ENCODE assay signal across 8 mouse cellular contexts in the genomic region with DNA sequence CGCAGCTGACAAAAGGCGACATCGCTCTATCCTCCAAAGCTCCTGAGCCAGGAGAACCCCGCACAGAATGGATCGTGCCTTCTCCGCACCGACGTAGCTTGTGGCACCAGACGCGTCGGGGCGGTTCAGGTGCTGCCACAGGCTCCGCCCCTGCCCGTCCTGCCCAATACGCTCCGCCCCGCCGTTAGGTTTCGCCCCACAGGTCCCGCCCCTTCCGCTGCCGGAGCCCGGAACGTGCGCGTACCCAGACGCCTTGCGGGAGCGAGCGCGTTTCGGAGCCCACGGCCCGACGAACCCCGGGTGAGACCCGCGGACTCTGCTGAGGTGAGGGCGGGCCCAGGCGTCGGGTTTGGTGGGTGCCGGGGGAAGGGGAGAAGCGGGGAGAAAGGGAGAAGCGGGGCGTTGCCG. TPM values are rescaled to one million over a fixed set of nuclear protein-coding genes. Genes with fewer than 3 reads are reported as not detected.
DNase-seq lines count a peak whose midpoint lies in the region; ATAC-seq and TF ChIP-seq lines count a peak whose summit lies in the region.

Gene Nfrkb, plus strand, starts transcription at position 246 of the 408 bp plus-strand sequence.

- peak; percentile 83 for TF ChIP-seq POLR2A in kidney, adult 2 months (IDR thresholded peaks at IDR 0.05; ENCODE audit: low read depth, low read length)
- peak; percentile 60 for TF ChIP-seq POLR2A in spleen, adult 2 months (IDR thresholded peaks at IDR 0.05; ENCODE audit: low read depth, low read length)

- H3K4me2 ChIP-seq in embryonic facial prominence, embryonic 13.5 days = peak within 1 kb of the TSS; percentile 88
- H3K4me2 ChIP-seq in limb, embryonic 12.5 days = peak within 1 kb of the TSS; percentile 78
- H3K4me2 ChIP-seq in midbrain, embryonic 15.5 days = peak within 1 kb of the TSS; percentile 76

- H3K36me3 ChIP-seq in embryonic facial prominence, embryonic 13.5 days = peaks cover 18% of the 10 kb centered on the region
- no peaks in the 10 kb centered on the region for H3K36me3 ChIP-seq in kidney, adult 2 months (ENCODE audit: control insufficient read depth, insufficient read depth, low read length)
- peaks cover 24% of the 10 kb centered on the region for H3K36me3 ChIP-seq in limb, embryonic 12.5 days
- peaks cover 1% of the 10 kb centered on the region; the same call in 1 of the 2 replicates for H3K36me3 ChIP-seq in midbrain, embryonic 15.5 days (replicated peaks)
- peaks cover 1% of the 10 kb centered on the region; the same call in 1 of the 2 replicates for H3K36me3 ChIP-seq in spleen, adult 2 months (ENCODE audit: control insufficient read depth, insufficient read depth, low read length)

- peak within 1 kb of the TSS; percentile 87 for H3K4me3 ChIP-seq in embryonic facial prominence, embryonic 13.5 days
- H3K4me3 ChIP-seq in kidney, adult 2 months (ENCODE audit: insufficient read depth, low read depth, low read length) = peak within 1 kb of the TSS; percentile 89
- H3K4me3 ChIP-seq in limb, embryonic 12.5 days (replicated peaks) = peak within 1 kb of the TSS; percentile 96
- peak within 1 kb of the TSS; percentile 85 for H3K4me3 ChIP-seq in midbrain, embryonic 15.5 days
- H3K4me3 ChIP-seq in spleen, adult 2 months (ENCODE audit: extremely low read depth, insufficient read depth, insufficient read length) = peak within 1 kb of the TSS; percentile 75

- no peak for TF ChIP-seq CTCF in kidney, adult 2 months (conservative IDR thresholded peaks at IDR 0.05; ENCODE audit: insufficient read depth, insufficient read length, low read depth, low read length)
- TF ChIP-seq CTCF in spleen, adult 2 months (IDR thresholded peaks at IDR 0.05; ENCODE audit: extremely low read depth, insufficient read depth, insufficient read length, insufficient replicate concordance) = no peak

- peak within 1 kb of the TSS; percentile 33; the same call in 1 of the 2 replicates for H3K27ac ChIP-seq in embryonic facial prominence, embryonic 13.5 days
- H3K27ac ChIP-seq in kidney, adult 2 months (ENCODE audit: insufficient read depth, low read depth, low read length) = no peak within 1 kb of the TSS
- H3K27ac ChIP-seq in limb, embryonic 12.5 days = peak within 1 kb of the TSS; percentile 53
- peak within 1 kb of the TSS; percentile 80 for H3K27ac ChIP-seq in midbrain, embryonic 15.5 days
- 0 out of 2 replicates have a peak within 1 kb of the TSS, but pooled peaks have one; percentile 34 for H3K27ac ChIP-seq in spleen, adult 2 months (ENCODE audit: insufficient read depth, low read length)

- H3K27me3 ChIP-seq in embryonic facial prominence, embryonic 13.5 days = no peaks in the 10 kb centered on the region
- H3K27me3 ChIP-seq in kidney, adult 2 months (replicated peaks; ENCODE audit: control insufficient read depth, insufficient read depth, low read length) = no peaks in the 10 kb centered on the region
- no peaks in the 10 kb centered on the region for H3K27me3 ChIP-seq in limb, embryonic 12.5 days
- no peaks in the 10 kb centered on the region for H3K27me3 ChIP-seq in midbrain, embryonic 15.5 days (replicated peaks)
- no peaks in the 10 kb centered on the region for H3K27me3 ChIP-seq in spleen, adult 2 months (ENCODE audit: control insufficient read depth, insufficient read depth, low read length)

- H3K9me3 ChIP-seq in embryonic facial prominence, embryonic 13.5 days = no peaks in the 10 kb centered on the region
- H3K9me3 ChIP-seq in limb, embryonic 12.5 days = no peaks in the 10 kb centered on the region
- H3K9me3 ChIP-seq in midbrain, embryonic 15.5 days = no peaks in the 10 kb centered on the region

- peak within 1 kb of the TSS; percentile 83 for H3K9ac ChIP-seq in embryonic facial prominence, embryonic 13.5 days
- H3K9ac ChIP-seq in limb, embryonic 12.5 days (replicated peaks) = peak within 1 kb of the TSS; percentile 89
- peak within 1 kb of the TSS; percentile 62 for H3K9ac ChIP-seq in midbrain, embryonic 15.5 days

- peak; percentile 96 for ATAC-seq in embryonic facial prominence, embryonic 13.5 days (ENCODE audit: insufficient number of reproducible peaks, insufficient read depth, low FRiP score, low TSS enrichment, low read depth)
- peak; percentile 93 for ATAC-seq in limb, embryonic 12.5 days (ENCODE audit: insufficient number of reproducible peaks, insufficient read depth, low FRiP score, low TSS enrichment, low read depth)
- peak; percentile 99 for ATAC-seq in midbrain, embryonic 15.5 days (replicated peaks)

- H3K4me1 ChIP-seq in embryonic facial prominence, embryonic 13.5 days = peaks cover 15% of the 10 kb centered on the region
- peaks cover 2% of the 10 kb centered on the region; the same call in 1 of the 2 replicates for H3K4me1 ChIP-seq in kidney, adult 2 months (ENCODE audit: control insufficient read depth, insufficient read depth, low read length)
- peaks cover 13% of the 10 kb centered on the region for H3K4me1 ChIP-seq in limb, embryonic 12.5 days (replicated peaks)
- H3K4me1 ChIP-seq in midbrain, embryonic 15.5 days = peaks cover 26% of the 10 kb centered on the region
- H3K4me1 ChIP-seq in spleen, adult 2 months (ENCODE audit: control insufficient read depth, insufficient read depth, insufficient read length) = peaks cover 3% of the 10 kb centered on the region; the same call in 1 of the 2 replicates

- WGBS in embryonic facial prominence, embryonic 13.5 days = under 1% methylated on average over 46 of the region's 46 CpGs
- WGBS in kidney, adult 2 months = 1% methylated on average over 46 of the region's 46 CpGs
- WGBS in limb, embryonic 12.5 days = 2% methylated on average over 46 of the region's 46 CpGs
- under 1% methylated on average over 43 of the region's 46 CpGs for WGBS in midbrain, embryonic 15.5 days
- WGBS in spleen, adult 2 months = under 1% methylated on average over 43 of the region's 46 CpGs

- peak; percentile 91 for DNase-seq in 3134 (ENCODE audit: extremely low read depth, insufficient read length, low spot score)
- DNase-seq in adrenal gland, postnatal 36 days = peak; percentile 98
- peak; percentile 96 for DNase-seq in heart, adult 18-20 months
- peak; percentile 97 for DNase-seq in kidney, adult 2 months
- peak; percentile 82 to 97 for DNase-seq in spleen, adult 2 months (ENCODE audit: low read depth in 1 of 2, low spot score in 2 of 2)

RNA-seq across cellular contexts. Expression of gene Nfrkb, which starts in this region (rescaled TPM):
- 10 to 100 TPM; 17.9 to 20.3 TPM for total RNA-seq in adrenal gland, postnatal 36 days (2021)
- polyA plus RNA-seq in embryonic facial prominence, embryonic 13.5 days (2015; fragmentation: Nextera tagmentation; extraction: Ambion mirVana) = 23.7 and 24.5 TPM in 2 replicates
- total RNA-seq in heart, adult 18-20 months (2021) = 1 to 10 TPM; 7.1 to 9.6 TPM
- 12.4 and 13.8 TPM in 2 replicates for polyA plus RNA-seq in kidney, adult 2 months (2012; rRNA removed)
- 25.8 and 27.6 TPM in 2 replicates for polyA plus RNA-seq in limb, embryonic 12.5 days (2016; fragmentation: Nextera tagmentation; extraction: Ambion mirVana)
- 30.9 and 33.3 TPM in 2 replicates for polyA plus RNA-seq in midbrain, embryonic 15.5 days (2015; fragmentation: Nextera tagmentation; extraction: Ambion mirVana)
- 23.6 and 29.6 TPM in 2 replicates for polyA plus RNA-seq in spleen, adult 2 months (2012; rRNA removed)
